Mouse (Mus musculus): ENCODE data around the gene Scyl2.

GRCm38 (mm10) chr10:89635018-89635417 lies 51.1 kb downstream of the Scyl2 start:
- TF ChIP-seq CTCF (IDR thresholded peaks at IDR 0.05; ENCODE audit: low read depth) (peak; percentile 58), EP300 (IDR thresholded peaks at IDR 0.05; ENCODE audit: low read depth) (no peak)
